Mouse (Mus musculus) layer of hippocampus, postnatal 36 days (tissue): ENCODE measurements at regions not wholly inside any gene's neighbourhood (a gene's known extent, or its start where the extent isn't known, plus 50 kb on each side); places are given as distances from the start of the nearest gene placed in this dataset.

Source experiments
- DNase-seq, 2 experiments: peaks; one replicate each; pipeline ENCODE4 v3.0.0; 2022

GRCm38 (mm10) chr14:31891500-31892185 lies 61.2 kb upstream of the Ankrd28 start:
- peak; percentile 20 to 30 for DNase-seq

DNA sequence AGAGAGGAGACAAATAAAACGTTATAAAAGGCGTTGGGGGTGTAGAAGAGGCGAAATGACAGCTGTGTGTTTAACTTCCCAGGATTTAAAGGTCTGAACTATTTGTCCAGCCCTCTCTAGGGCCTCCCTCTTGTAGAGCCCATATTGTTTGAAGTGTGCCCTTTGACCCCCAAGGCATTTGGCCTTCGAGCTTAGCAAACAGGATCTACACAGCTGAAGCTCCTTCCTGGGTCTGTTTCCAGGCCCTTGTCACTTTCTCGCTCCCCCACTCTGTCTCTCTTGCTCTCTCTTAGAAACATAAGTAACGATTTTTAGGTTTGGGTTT lies 61.7 kb upstream of the Ankrd28 start:
- no peak for DNase-seq

GRCm38 (mm10) chr14:31896500-31896899 lies 66.0 kb upstream of the Ankrd28 start:
- no peak for DNase-seq

DNA sequence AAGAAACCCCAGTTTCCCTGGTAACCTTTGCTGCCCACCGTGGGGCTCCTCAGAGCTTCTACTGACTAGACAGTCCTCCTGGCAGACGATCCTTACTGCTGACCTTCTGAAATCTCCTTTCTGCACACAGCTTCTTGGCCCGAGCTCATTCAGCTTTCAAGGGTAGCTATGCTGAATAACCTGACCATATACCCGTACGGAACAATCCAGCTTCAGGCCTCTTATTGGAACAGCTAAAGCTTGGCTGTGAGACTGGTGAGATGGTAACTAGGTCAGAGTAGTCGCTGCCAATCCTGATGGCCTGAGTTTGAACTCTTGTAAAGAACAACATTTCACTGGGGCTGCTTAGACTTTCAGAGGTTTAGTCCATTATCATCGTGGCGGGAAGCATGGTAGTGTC lies 69.1 kb upstream of the Ankrd28 start:
- no peak for DNase-seq

DNA sequence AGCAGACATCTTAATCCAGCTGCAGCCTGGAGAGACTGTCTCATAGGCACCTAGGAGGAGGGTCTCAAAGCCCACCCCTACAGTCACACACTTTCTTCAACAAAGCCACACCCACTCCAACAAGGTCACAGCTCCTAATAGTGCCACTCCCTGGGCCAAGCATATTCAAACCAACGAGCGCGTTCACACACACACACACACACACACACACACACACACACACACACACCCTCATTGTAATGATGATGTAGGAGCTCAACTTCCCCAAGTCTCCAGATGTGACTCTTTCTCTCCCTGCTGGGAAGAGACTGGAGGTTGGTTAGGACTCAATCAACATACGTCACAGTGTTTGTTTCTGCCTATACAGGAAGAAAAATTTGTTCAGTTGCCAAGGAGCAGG lies 69.5 kb upstream of the Ankrd28 start:
- DNase-seq, result no peak

DNA sequence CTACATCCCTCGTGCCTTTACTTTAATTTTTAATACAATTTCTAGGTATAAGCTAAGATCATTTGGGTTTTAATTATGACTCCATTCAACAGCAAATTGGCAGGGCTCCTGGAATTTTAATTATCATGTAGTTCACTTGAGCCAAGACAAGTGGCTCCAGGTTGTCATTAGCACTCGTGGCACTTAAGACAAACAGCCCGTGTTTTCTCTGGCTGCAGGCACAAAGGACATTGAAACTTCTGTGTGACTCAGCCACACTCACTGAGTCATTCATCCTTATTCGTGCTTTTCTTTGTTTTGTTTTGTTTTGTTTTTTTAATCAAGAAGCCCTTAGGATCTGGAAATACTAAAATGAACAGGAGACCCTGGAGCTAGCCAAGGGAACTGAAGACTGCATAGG lies 71.5 kb upstream of the Ankrd28 start:
- no peak for DNase-seq

DNA sequence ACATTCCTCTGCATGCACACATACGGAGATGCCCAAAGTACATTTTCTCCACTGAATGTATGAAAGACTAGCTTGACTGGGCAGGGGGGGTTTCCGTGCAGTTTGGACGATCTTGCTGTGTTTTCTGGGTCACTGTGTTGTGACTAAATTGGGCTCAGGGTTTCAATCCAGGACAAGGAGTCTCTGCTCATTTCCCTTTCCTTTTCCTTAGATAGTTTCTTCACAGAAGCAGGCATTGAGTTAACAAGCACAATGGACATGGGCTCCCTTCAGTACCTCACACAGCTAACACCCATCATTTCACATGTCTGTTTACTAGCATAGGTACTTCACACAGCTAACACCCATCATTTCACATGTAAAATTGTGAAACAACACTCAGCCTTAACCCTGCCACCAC lies 73.2 kb upstream of the Ankrd28 start:
- no peak for DNase-seq

- DNase-seq, result no peak
These were observed 78.1 kb upstream of the Ankrd28 start for GRCm38 (mm10) chr14:31908591-31908990.

- DNase-seq, result no peak
These were observed 78.8 kb upstream of the Ankrd28 start for GRCm38 (mm10) chr14:31909291-31909690.

DNA sequence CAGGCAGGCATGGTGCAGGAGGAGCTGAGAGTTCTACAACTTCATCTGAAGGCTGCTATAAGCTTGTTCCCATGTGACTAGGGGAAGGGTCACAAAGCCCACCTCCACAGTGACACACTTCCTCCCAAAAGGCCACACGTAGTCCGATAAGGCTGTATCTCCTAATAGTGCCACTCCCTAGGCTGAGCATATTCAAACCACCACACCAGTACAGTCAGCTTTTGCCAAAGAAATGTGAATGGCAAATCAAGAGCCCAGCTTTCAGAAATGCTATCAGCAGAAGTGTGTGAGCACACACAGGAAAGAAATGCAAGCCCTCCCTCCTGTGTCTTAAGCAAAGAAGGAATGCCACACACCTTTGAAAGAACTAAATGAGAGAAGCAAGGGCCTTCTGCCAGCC lies 80.4 kb upstream of the Ankrd28 start:
- no peak for DNase-seq

DNA sequence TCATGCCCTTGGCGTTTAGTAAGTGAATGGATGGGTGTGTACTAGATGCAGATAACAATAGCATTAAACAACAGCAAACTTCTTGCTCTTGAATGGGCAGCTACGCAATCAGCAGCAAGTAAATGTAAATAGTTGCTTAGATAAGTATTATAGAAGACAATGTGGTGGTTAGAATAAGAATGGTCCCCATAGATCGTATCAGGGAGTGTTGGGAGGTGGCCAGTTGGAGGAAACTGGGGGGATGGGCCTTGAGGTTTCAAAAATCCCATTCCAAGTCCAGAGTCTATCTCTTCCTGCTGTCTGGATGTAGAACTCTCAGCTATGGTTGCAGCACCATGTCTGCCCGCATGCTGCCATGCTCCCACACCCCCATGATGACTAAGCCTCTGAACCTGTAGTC lies 88.0 kb upstream of the Ankrd28 start:
- DNase-seq, result no peak

DNA sequence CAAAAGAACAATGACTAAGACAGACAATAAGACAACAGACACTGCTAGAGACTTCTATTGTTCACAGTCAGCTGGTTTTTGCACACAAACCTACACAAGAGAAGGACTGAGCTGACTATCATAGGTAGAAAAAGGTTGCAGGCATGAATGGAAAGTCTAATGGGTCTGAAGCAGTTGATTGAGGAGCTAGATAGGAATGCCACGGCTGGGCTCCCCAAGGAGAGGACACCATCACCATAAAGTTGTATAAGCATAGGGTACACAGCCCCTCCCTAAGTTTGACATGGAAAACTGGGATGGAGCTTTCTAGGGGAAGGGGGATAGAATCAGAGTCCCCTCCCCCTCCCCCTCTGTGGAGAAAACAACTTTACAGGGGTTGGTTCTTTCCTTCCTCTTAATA lies 88.5 kb upstream of the Ankrd28 start:
- no peak for DNase-seq

DNA sequence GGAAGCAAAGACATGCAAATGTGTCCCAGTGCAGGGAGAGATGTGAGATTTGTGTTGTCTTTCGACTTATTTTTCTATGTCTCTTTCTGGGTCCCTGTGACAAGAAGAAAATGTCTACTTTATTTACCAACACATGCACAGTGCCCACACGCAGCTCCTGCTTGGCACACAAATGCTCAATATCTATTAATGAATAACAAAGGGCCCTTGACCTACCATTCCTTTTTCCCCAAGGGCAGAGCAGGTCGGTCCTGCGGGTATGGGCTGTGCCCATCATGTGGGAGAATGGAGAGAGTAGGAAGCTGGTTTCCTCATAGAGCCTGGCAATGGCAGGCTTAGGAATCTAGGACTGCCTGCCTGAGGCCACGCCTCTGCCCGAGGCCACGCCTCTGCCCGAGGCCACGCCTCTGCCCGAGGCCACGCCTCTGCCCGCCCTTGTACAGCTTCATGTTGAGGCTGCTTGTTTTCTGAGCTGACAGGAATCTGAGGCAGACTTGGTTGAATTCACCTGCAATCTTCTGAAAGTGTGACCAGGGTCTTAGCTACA lies 98.8 kb upstream of the Ankrd28 start:
- no peak for DNase-seq

DNA sequence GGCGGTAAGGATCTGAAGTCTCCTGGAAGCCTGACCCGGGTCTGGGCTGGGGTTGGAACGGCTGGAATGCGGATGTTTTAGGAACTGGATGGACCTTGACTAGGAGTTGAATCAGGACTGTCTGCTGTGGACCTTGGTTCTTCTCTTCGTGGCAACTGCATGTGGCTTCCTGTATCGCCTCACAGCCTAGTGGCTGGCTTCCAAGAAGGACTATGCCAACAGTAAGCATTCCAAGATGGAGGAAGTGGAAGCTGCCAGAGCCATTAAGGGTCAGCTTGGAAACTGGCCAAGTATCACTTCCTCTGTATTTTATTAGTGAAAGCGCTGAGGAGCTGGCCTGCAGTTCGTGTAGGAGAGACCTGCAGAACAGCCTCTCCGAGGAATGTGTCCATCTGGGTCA lies 98.4 kb upstream of the Galnt15 start:
- no peak for DNase-seq

GRCm38 (mm10) chr14:31931971-31932370 lies 96.8 kb upstream of the Galnt15 start:
- no peak for DNase-seq

- DNase-seq, result no peak
These were observed 95.3 kb upstream of the Galnt15 start for GRCm38 (mm10) chr14:31933441-31933840.

DNA sequence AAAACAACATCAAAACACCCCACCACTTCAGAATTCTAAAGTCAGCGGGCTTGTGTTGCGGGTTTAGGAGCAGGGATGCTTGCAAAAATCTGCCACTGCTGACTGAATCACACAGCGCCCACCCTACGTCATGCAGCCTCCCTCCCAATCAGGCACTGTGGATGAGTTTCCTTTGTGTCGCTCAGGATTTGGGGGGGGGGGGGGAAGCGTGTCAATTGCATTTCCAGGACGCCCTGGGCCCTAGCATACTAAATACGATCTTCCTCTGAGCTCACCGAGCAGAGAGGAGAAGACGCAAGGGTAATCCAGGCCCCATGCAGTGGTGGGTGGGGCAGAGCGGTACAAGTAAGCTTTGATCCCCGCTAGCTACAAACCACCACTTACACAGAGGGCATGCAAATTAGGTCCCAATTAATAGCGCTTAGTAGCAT lies 94.9 kb upstream of the Galnt15 start:
- DNase-seq, result peak; percentile 51 to 62

GRCm38 (mm10) chr14:31934321-31934720 lies 94.5 kb upstream of the Galnt15 start:
- no peak for DNase-seq

DNA sequence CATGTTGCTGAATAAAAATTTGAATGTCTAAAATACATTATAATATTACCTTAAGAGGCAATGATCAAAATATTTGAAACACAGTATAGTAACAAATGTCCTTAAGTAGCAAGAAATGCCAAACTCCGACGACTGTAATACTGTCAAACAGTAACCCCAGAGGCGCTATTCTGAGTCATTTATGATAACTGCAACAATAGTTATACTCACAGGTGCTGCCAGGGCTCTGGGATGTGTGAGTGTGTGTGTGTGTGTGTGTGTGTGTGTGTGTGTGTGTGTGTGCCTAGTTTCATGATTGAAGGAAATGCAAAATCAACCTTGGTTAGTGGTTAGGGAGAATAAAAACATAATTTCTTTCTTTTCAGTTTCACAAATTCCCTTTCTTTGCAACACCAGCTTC lies 94.0 kb upstream of the Galnt15 start:
- DNase-seq, result no peak

- DNase-seq, result no peak
These were observed 93.4 kb upstream of the Galnt15 start for GRCm38 (mm10) chr14:31935411-31935810.

DNA sequence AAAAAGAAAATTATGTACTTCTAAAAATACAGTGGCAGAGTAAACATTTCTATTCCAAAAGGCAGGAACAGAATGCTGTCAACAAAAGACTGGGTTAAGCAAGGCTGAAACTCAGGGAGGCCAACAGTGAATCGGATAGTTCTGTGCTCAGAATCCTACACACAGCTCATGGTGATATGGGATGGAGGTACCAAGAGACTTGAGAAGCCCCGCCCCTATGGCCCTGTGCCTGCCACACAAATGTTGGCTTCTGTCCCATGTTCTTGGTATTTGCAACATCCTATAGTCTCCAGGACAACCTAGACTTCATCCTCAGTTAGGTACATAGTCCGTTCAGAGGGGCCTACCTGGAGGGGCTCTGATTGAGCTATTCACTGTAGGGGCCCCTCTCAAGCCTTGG lies 92.2 kb upstream of the Galnt15 start:
- no peak for DNase-seq

- DNase-seq, result no peak
These were observed 87.9 kb upstream of the Galnt15 start for GRCm38 (mm10) chr14:31940900-31941299.

DNA sequence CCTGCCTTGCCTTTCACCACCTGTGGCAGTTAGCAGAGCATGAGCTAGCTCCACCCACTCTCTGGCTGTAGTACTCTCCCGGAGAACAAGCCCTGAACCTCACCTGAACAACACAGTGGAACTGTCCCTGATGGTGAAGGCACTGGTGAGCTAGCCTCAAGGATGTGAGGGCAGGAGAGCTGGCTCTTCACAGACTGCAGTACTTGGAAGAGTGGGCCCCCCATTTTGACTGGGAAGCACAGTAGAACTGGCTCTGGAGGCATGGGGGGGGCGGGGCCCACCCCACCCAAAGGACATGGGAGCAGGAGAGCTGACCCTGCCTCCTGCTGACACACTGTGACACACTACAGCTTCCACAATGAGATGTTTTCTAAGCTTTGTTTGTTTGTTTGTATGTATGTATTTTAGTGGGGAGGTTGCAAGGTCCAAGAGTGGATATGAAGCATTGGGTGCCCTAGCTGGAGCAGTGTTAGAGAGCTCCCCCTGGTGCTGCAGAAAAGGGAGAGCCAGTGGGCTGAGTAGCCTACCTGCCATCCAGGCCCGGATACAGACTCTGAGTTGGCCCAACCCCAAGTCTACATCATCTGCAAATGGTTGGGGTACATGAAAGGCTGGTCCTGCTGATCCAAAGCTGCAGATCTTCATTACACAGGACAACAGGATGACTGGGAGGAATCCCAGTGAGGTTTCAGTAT lies 86.4 kb upstream of the Galnt15 start:
- no peak for DNase-seq

GRCm38 (mm10) chr14:31944682-31945081 lies 84.1 kb upstream of the Galnt15 start:
- DNase-seq, result no peak
